Mouse (Mus musculus) heart, postnatal 0 days (tissue): Measurements from ENCODE around the gene Manf. TPM values are rescaled to one million over a fixed set of nuclear protein-coding genes. Genes with fewer than 3 reads are reported as not detected.

ENCODE experiments used
- ATAC-seq: fragments of 200-750 bp; cut with Nextera tagmentation; 2 replicates; pipeline ENCODE4 v1.8.0; 2017; ENCODE audit warnings: low read depth, moderate number of reproducible peaks, moderate library complexity; ENCODE audit not compliant: insufficient read depth
- DNase-seq: peaks from one replicate; pipeline ENCODE4 v3.0.0-alpha.2; 2016; ENCODE audit warnings: low spot score
- H3K27ac ChIP-seq: fragments of 300-500 bp; sonication (generic); 2 replicates; pipeline ENCODE4 v1.5.1; 2014; ENCODE audit warnings: low read depth, mild to moderate bottlenecking
- H3K27me3 ChIP-seq: fragments of 300-500 bp; sonication (generic); 2 replicates; pipeline ENCODE4 v1.6.1; 2014; ENCODE audit warnings: low read length, mixed read lengths; ENCODE audit not compliant: control insufficient read depth, insufficient read depth
- H3K36me3 ChIP-seq: fragments of 300-500 bp; sonication (generic); replicated peaks from 2 replicates; pipeline ENCODE4 v1.6.1; 2014; ENCODE audit warnings: low read length, mixed read lengths; ENCODE audit not compliant: control insufficient read depth, insufficient read depth
- H3K4me1 ChIP-seq: fragments of 300-500 bp; sonication (generic); 2 replicates; pipeline ENCODE4 v1.6.1; 2014; ENCODE audit warnings: antibody characterized with exemption; ENCODE audit not compliant: control insufficient read depth, insufficient read depth
- H3K4me2 ChIP-seq: fragments of 300-500 bp; sonication (generic); 2 replicates; pipeline ENCODE4 v1.6.1; 2014; ENCODE audit warnings: low read depth, mild to moderate bottlenecking, low read length, moderate library complexity
- H3K4me3 ChIP-seq: fragments of 300-500 bp; sonication (generic); 2 replicates; pipeline ENCODE4 v1.5.1; 2014; ENCODE audit warnings: low read depth, low read length
- H3K9ac ChIP-seq: fragments of 300-500 bp; sonication (generic); replicated peaks from 2 replicates; pipeline ENCODE4 v1.6.1; 2014; ENCODE audit warnings: low read depth, low read length, mixed read lengths
- H3K9me3 ChIP-seq: fragments of 300-500 bp; sonication (generic); replicated peaks from 2 replicates; pipeline ENCODE4 v1.6.1; 2016; ENCODE audit warnings: low read length; ENCODE audit not compliant: control insufficient read depth
- CTCF ChIP-seq: IDR thresholded peaks from 2 replicates; pipeline ENCODE4 v1.5.1; 2016; ENCODE audit warnings: antibody characterized with exemption, control low read depth, low read depth
- EP300 ChIP-seq: IDR thresholded peaks from 2 replicates; pipeline ENCODE4 v1.6.1; 2016; ENCODE audit warnings: antibody characterized with exemption, low read depth
- WGBS: fragments of 180-500 bp; shearing (Covaris S2); extraction: QIAGEN DNeasy Blood & Tissue Kit; methylation state at CpG from one replicate; pipeline ENCODE4 v1.1.7; 2014; 5-methylcytosine and 5-hydroxymethylcytosine counted together
- polyA plus RNA-seq: library from polyadenylated mRNA; unstranded; fragments of >200 nt; fragmentation: Nextera tagmentation; extraction: Ambion mirVana; gene quantifications from 2 replicates; pipeline ENCODE4 v1.2.1, GENCODE M21; 2015
- total RNA-seq: library from RNA; depleted of rRNA; stranded (reverse); fragments of >200 nt; gene quantifications from 2 replicates; pipeline ENCODE4 v1.2.3, GENCODE M21; 2014; ENCODE audit warnings: low replicate concordance; rRNA removed

Manf gene
- total RNA-seq (50.8 and 55.2 TPM in 2 replicates), polyA plus RNA-seq (88.0 and 137 TPM in 2 replicates)

GRCm38 (mm10) chr9:106891829-106892551, at the start of gene Manf:
Gene Manf (minus strand): TSS chr9:106891979.
- Histone ChIP-seq H3K9me3 (no peaks in the 10 kb centered on the region), H3K36me3 (peaks cover 22% of the 10 kb centered on the region), H3K4me2 (peak within 1 kb of the TSS; percentile 92), H3K27me3 (no peaks in the 10 kb centered on the region), H3K4me3 (peak within 1 kb of the TSS; percentile 91), H3K9ac (peak within 1 kb of the TSS; percentile 79), H3K4me1 (peaks cover 14% of the 10 kb centered on the region), H3K27ac (peak within 1 kb of the TSS; percentile 92)
- DNase-seq (peak; percentile 99), ATAC-seq (peak; percentile 97)
- peak; percentile 22; the same call in 1 of the 2 replicates for TF ChIP-seq CTCF
- no peak for TF ChIP-seq EP300
- under 1% methylated on average over 59 of the region's 59 CpGs for WGBS

- H3K4me3 ChIP-seq, result no peak overlapping the region
- no peak overlapping the region for H3K9ac ChIP-seq
- no peaks in the 10 kb centered on the region for H3K9me3 ChIP-seq
- H3K27me3 ChIP-seq, result no peaks in the 10 kb centered on the region
- H3K27ac ChIP-seq, result no peak overlapping the region
- no peaks in the 10 kb centered on the region for H3K36me3 ChIP-seq
- no peaks in the 10 kb centered on the region for H3K4me1 ChIP-seq
- 60% methylated on average over 1 of the region's 1 CpGs for WGBS
- TF ChIP-seq CTCF (no peak), EP300 (no peak)
- ATAC-seq (no peak), DNase-seq (no peak)
- H3K4me2 ChIP-seq, result no peak overlapping the region
These were observed 43.2 kb upstream of the Manf start for GRCm38 (mm10) chr9:106934998-106935397.

- Histone ChIP-seq H3K27me3 (no peaks in the 10 kb centered on the region), H3K9ac (no peak overlapping the region), H3K4me3 (no peak overlapping the region), H3K4me2 (no peak overlapping the region), H3K9me3 (no peaks in the 10 kb centered on the region), H3K27ac (no peak overlapping the region), H3K36me3 (no peaks in the 10 kb centered on the region), H3K4me1 (no peaks in the 10 kb centered on the region)
- DNase-seq (no peak), ATAC-seq (no peak)
- WGBS, result 75% methylated on average over 6 of the region's 6 CpGs
- TF ChIP-seq CTCF (no peak), EP300 (no peak)
These were observed 23.1 kb upstream of the Manf start for GRCm38 (mm10) chr9:106914878-106915277.

GRCm38 (mm10) chr9:106913759-106914158, 22.0 kb upstream of the Manf start:
- Histone ChIP-seq H3K9ac (no peak overlapping the region), H3K4me2 (no peak overlapping the region), H3K4me1 (no peaks in the 10 kb centered on the region), H3K27me3 (no peaks in the 10 kb centered on the region), H3K9me3 (no peaks in the 10 kb centered on the region), H3K27ac (no peak overlapping the region), H3K4me3 (no peak overlapping the region), H3K36me3 (no peaks in the 10 kb centered on the region)
- DNase-seq (peak; percentile 13), ATAC-seq (no peak)
- peak; percentile 43 for TF ChIP-seq CTCF
- no peak for TF ChIP-seq EP300
- WGBS, result 2% methylated on average over 1 of the region's 1 CpGs

- Histone ChIP-seq H3K4me2 (no peak overlapping the region), H3K4me3 (no peak overlapping the region), H3K27ac (no peak overlapping the region), H3K9me3 (no peaks in the 10 kb centered on the region), H3K9ac (no peak overlapping the region), H3K36me3 (no peaks in the 10 kb centered on the region), H3K27me3 (no peaks in the 10 kb centered on the region), H3K4me1 (no peaks in the 10 kb centered on the region)
- ATAC-seq, result no peak
- DNase-seq, result no peak
- 52% methylated on average over 1 of the region's 1 CpGs for WGBS
- TF ChIP-seq EP300, result no peak
- TF ChIP-seq CTCF, result no peak
These were observed 19.8 kb upstream of the Manf start for GRCm38 (mm10) chr9:106911624-106912023.

- H3K27me3 ChIP-seq, result no peaks in the 10 kb centered on the region
- H3K36me3 ChIP-seq, result no peaks in the 10 kb centered on the region
- WGBS, result 42% methylated on average over 5 of the region's 5 CpGs
- H3K4me2 ChIP-seq, result no peak overlapping the region
- DNase-seq (peak; percentile 9), ATAC-seq (no peak; the same call in 1 of the 2 replicates)
- H3K27ac ChIP-seq, result no peak overlapping the region
- H3K9ac ChIP-seq, result no peak overlapping the region
- TF ChIP-seq EP300 (no peak), CTCF (no peak)
- H3K4me3 ChIP-seq, result no peak overlapping the region
- no peaks in the 10 kb centered on the region for H3K9me3 ChIP-seq
- H3K4me1 ChIP-seq, result no peaks in the 10 kb centered on the region
These were observed 16.9 kb upstream of the Manf start for GRCm38 (mm10) chr9:106908715-106909114.
